Mouse (Mus musculus): ENCODE measurements at regions not wholly inside any gene's neighbourhood (a gene's known extent, or its start where the extent isn't known, plus 50 kb on each side); places are given as distances from the start of the nearest gene placed in this dataset.
A peak's percentile ranks its signal among the peaks of the same experiment; 100 is the strongest.

- no peak for DNase-seq (ENCODE audit: low spot score)
These were observed 138.3 kb upstream of the Cadm1 start for GRCm38 (mm10) chr9:47391669-47392068.

- DNase-seq (ENCODE audit: low spot score): no peak
These were observed 130.4 kb upstream of the Cadm1 start for GRCm38 (mm10) chr9:47399598-47399997.

- no peak for DNase-seq (ENCODE audit: low spot score)
These were observed 129.7 kb upstream of the Cadm1 start for GRCm38 (mm10) chr9:47400117-47400823.

- DNase-seq (ENCODE audit: low spot score): no peak
These were observed 128.5 kb upstream of the Cadm1 start for GRCm38 (mm10) chr9:47401511-47401910.

- no peak for DNase-seq (ENCODE audit: low spot score)
These were observed 126.7 kb upstream of the Cadm1 start for GRCm38 (mm10) chr9:47403317-47403716.

DNA sequence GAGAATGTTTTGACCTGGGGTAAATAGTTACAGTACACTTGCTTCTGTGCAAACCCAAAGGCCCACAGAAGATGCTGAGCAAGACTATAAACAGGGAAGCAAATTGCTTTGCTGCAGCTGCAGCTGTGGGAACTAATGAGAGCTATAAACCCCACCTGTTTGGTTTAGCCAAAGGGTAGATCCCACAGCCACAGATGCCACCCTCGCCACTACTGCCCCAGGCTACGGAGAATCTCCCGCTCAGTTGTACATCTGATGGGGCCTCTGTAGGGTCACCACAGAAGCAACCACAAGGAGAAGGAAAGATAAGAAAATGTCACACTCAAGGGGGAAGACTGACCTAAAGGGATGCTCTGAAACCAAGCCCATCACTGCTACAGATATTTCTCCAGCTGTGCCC, 125.2 kb upstream of the Cadm1 start:
- no peak for DNase-seq (ENCODE audit: low spot score)

DNA sequence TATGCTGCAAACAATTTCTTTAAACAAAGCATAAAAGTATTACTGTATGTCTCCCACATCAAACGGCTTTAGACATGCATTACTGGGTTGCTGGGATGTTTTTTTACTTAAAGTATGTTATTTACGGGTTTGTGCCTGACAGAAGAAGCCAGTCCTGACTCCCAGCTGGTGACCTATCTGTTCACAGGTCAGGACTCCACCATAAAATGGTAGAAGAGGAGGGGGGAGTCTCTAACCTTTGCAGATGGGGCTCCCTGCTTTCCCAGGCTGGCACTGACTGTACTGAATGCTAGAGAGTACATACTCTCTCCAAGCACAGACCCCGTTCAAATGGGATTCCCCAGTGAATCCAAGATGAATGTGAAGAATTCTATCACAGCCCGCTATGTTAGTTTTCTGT, 124.4 kb upstream of the Cadm1 start:
- DNase-seq (ENCODE audit: low spot score): no peak

- DNase-seq (ENCODE audit: low spot score): peak; percentile 77
These were observed 122.8 kb upstream of the Cadm1 start for GRCm38 (mm10) chr9:47407007-47407670.

DNA sequence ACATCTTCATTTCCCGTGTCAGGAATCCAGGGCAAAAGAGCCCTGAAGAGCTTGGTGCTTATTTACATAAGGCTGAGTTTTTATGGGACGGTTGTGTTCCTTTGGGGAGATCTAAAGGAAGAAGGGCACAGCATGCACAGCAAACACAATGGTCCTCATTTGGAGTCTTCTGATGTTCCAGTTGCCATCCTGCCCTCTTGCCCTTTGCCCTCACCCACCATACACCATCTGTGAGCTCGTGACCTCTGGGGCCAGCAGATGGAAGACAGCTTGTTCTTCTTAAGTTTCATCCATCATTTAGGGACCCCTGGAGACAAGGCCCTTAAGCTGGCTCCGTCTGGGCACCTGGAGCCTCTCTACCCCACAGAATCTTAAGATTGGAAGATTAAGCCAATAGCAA, 121.9 kb upstream of the Cadm1 start:
- no peak for DNase-seq (ENCODE audit: low spot score)

GRCm38 (mm10) chr9:47409579-47409978, 120.4 kb upstream of the Cadm1 start:
- DNase-seq (ENCODE audit: low spot score): peak; percentile 51

GRCm38 (mm10) chr9:47412786-47413185, 117.2 kb upstream of the Cadm1 start:
- DNase-seq (ENCODE audit: low spot score): no peak

GRCm38 (mm10) chr9:47414350-47414988, 115.5 kb upstream of the Cadm1 start:
- DNase-seq (ENCODE audit: low spot score): peak; percentile 74

DNA sequence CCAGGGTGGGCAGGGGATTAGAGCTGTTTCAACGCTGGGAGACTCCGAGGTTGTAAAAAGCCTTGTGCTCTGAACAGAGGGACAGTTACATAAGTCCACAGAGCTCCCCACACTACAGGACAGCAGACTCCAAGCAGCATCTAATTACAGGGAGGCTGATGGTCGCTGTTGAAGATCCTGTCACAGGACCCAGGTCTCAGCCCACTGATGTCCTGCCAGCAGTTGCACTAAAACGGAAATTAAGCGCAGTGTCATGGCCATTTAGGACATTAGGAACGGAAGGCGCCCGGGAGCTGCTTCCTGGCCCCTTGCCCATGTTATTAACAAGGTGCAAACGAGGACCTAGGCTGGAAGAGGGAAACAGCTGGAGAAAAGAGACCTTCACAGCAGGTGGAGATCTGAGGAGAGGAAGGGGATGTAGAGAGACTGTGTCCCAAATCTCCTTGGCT, 107.8 kb upstream of the Cadm1 start:
- peak; percentile 83 for DNase-seq (ENCODE audit: low spot score)

GRCm38 (mm10) chr9:47422741-47423461, 107.1 kb upstream of the Cadm1 start:
- peak; percentile 62 for DNase-seq (ENCODE audit: low spot score)

GRCm38 (mm10) chr9:47423462-47423832, 106.5 kb upstream of the Cadm1 start:
- no peak for DNase-seq (ENCODE audit: low spot score)

DNA sequence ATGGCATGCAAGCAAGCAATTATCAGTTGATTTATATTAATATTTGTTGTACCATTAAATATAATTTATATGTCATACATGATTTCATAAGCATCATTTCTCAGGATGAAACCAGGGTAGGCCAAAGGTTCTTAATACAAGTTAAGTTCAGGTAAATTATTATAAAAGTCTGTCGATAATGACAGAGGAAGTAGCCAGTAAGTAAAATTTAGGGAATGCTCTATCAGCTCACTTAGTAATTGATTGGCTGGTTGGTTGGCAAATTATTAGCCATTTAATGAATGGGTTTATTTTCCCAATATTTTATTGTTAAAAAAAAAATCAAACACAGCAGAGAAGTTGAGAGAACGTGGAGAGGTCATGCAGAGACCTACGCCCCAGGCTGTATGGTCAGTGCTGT, 105.8 kb upstream of the Cadm1 start:
- DNase-seq (ENCODE audit: low spot score): no peak

DNA sequence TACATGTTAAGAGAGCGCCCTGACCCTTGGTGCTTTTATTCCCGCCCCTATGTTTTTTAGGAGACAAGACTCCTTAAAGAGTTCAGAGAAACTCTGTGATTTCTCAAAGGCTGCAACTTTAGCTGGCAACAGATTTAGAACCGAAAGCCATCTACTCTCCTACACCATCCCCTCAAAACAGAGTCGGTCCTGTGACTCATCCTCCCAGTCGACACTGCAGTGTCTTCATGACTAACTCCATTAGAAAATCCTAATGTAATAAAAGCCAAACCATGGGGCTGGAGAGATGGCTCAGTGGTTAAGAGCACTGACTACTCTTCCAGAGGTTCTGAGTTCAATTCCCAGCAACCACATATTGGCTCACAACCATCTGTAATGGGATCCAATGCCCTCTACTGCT, 103.3 kb upstream of the Cadm1 start:
- DNase-seq (ENCODE audit: low spot score): no peak

- peak; percentile 56 for DNase-seq (ENCODE audit: low spot score)
These were observed 101.1 kb upstream of the Cadm1 start for GRCm38 (mm10) chr9:47428710-47429341.

- no peak for DNase-seq (ENCODE audit: low spot score)
These were observed 100.3 kb upstream of the Cadm1 start for GRCm38 (mm10) chr9:47429691-47430090.

- no peak for DNase-seq (ENCODE audit: low spot score)
These were observed 97.3 kb upstream of the Cadm1 start for GRCm38 (mm10) chr9:47432715-47433114.

- DNase-seq (ENCODE audit: low spot score): no peak
These were observed 96.8 kb upstream of the Cadm1 start for GRCm38 (mm10) chr9:47433185-47433584.

- no peak for DNase-seq (ENCODE audit: low spot score)
These were observed 95.9 kb upstream of the Cadm1 start for GRCm38 (mm10) chr9:47434091-47434490.

Data from lung, postnatal 25 days (tissue).